Mouse (Mus musculus): ENCODE results near the gene Gm15217.

DNA sequence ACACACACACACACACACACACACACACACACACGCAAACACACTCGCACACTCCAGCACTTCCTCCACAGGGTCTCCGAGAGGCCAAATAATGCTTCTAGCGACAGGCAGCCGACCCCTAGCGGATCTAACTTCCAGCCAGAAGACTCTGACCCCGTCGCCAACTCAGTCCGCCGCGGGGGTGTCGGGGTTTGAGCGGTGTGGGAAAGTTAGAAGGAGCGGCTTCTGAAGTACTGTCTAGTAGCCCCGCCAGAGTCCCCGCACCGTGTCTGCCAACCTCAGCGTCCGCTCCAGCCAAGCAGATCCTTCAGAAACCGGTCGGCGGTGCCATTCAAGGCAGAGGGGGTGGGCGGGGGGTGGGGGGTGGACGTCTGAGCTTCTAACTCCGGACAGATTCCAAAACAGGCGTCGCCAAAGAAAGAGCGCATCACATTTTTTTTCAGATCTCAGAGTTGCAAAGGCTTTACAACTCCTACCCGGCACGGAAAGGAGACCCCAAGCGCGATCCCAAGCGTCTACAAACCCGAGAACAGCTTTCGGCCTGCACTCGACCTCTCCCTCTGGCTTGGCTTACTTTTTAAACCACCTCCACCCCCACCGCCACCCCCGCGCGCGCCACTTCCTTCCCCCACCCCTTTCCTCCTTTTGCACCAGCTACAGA is 8.7 kb downstream of the Gm15217 start:
- TF ChIP-seq POLR2A (IDR thresholded peaks at IDR 0.05; ENCODE audit: extremely low read depth, insufficient read depth, low read length) (no peak), CTCF (IDR thresholded peaks at IDR 0.05; ENCODE audit: extremely low read depth, insufficient read depth, low read length) (no peak)

Measured in cortical plate, adult 2 months (tissue).